Mouse (Mus musculus) kidney, adult 9 months (tissue): Measurements from ENCODE around the gene Tdg.
"Not testable (repeated sequence)": the region's sequence is repeated elsewhere in the genome, so short reads cannot be mapped to it uniquely, and the experiment has no call there.

ENCODE experiments used
- DNase-seq: peaks from one replicate; pipeline ENCODE4 v3.0.0; 2022

Tdg gene

DNA sequence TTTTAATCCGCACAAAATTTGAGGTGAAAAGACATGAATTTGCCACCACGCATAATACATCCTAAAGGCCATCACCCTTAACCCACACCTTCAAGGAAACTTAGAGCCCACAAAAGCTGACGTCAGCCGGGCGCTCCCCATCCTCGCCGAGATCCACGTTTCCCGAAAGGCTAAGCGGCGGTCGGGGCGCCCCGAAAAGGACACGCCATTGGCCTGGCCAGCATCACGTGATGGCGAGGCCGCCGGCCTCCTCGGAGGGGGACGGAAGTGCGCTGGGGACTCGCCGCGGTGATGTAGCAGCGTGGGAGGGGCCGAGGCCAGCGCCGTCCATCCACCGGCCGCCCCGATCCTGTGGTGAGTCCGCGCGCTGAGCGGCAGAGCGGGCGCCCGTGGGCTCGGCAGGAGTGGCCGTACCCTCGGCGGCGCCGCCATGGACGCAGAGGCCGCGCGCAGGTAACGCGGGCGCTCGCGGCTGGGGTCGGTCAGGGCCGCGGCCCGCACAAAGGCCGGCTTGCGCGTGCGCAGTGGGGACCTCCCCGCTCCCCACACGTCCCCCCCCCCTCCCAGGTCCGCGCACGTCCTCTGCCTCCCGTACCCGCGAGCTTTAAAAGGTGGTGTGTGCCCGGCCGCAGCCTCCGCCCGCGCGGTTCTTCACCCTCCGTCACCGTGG is at the start of gene Tdg:
Tdg (plus strand) TSS at position 243 of the 670 bp plus-strand sequence.
- peak; percentile 91 for DNase-seq

DNA sequence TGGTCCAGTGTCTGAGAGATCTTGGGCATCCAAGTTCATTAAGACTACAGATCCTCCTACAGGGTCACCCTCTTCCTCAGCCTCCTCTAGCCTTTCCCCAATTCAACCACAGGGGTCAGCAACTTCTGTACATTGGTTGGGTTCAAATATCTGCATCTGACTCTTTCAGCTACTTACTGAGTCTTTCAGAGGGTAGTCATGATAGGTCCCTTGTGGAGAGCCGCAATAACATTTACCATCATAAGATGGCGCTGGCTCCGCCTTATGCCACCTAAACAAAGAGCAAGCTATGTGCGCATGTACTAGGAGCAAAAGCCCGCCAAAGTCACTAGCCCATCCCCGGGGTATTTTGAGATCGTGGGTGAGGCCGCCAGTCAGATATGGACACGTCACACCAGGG is 40.0 kb upstream of the Tdg start:
- DNase-seq: not testable (repeated sequence)

DNA sequence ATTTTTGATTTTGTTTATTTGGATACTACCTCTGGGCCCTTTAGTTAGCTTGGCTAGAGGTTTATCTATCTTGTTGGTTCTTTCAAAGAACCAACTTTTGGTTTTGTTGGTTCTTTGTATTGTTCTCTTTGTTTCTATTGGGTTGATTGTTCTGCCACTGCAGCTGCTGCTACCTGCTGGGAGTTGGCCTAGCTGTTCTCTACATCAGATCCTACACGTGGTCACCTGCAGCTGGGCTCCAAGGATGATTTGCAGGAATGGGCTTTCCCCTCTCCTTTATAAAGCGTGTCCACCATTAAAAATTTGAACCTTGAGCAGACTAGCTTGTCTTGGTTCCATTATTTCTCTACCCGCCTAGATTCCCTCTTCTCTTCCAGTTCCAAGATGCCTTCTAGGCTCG is 35.2 kb upstream of the Tdg start:
- not testable (repeated sequence) for DNase-seq

DNA sequence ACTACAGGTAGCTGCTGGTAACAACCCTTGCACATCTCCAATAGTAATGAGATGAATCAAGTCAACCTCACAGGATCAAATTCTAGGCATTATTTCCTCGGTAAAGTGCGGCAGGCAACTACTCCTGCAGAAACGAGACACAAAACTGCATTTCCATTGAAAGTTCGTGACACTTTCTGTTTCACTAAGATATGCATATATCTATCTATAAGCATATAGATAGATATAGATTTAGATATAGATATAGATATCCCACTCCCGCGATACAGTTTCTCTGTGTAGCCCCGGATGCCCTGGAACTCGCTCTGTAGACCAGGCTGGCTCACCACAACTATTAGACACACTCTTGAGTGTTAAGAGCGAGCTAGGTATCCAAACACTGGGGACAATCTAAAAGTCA is 7.4 kb upstream of the Tdg start:
- DNase-seq: no peak

DNA sequence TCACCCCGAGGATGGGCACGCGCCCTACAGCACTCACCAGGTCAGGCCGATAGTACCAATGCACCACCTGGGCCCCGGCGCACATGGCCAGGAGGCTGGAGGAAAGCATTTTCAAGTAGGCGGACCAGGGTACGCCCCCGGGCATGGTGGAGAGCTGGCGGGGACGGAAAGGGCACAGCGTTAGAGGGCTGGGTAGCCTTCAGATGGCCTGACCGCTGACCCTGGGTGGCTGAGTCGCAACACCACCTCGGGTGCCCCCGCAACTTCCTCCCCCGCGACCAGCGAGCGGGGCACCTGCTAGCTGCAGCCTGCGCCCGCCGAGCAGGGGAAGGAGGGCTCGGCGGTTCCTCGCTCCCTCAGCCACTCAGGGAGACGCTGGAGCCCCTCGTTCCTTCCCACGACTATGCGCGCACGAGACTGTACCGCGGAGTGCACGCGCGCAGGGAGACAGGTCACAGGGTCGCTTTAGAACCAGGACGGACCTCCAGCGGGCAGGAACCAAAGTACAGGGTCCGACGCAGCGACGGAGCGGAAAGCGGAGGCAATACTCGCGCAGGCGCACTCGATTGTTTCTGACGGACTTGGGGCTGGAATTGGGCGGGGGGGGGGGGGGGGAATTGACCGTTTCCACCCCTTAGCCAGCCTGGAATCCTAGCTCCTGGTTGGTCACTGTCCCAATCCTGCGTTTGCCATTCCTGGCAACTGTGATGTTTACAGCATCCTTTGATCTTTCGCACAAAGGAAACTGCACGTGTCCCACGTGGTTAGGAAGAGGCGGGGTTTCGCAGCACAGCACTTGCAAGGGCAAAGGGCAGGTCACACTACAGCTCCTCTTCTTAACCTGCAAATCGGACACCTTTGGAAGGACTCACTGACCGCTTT is 6.7 kb upstream of the Tdg start, which contains the start of gene 1190007I07Rik:
1190007I07Rik (minus strand) TSS at position 558 of the 882 bp plus-strand sequence.
- peak; percentile 97 for DNase-seq

DNA sequence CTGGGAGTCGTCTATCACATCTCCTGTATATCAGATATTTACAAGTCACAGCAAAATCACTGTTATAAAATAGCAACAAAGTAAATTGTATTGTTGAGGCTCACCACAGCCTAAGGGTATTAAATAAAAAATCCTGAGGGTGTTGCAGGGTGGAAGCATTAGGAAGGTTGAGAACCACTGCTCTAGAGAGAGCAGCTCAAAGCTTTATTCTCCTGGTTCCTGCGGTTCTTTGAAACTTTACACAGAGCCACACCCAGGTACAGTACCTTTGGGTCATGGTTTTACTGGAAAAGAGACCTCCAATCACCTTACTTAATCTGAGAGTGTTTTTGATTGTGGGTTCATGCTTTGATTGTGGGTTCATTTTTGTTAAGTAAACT is 6.1 kb upstream of the Tdg start:
- not testable (repeated sequence) for DNase-seq

DNA sequence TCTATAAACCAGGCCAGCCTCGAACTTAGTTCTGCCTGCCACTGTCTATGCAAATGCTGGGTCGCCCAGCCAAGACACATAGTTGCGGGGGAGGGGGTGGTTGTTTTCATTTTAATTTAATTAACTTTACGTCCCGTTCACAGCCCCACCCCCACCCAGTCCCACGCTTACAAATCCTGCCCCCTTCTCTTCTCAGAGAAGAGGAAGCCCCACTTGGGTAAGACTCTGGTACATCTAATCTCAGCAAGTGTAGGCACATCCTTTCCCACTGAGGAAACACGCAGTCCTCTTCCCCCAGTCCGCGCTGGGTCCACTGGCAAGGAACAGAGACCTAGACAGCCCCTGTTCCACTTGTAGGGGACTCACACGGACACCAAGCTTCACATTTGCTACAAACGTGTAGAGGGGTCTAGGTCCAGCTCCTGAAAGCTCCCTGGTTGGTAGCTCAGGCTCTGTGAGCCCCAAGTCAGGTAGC is 480 bp upstream of the Tdg start:
- peak; percentile 19 for DNase-seq

DNA sequence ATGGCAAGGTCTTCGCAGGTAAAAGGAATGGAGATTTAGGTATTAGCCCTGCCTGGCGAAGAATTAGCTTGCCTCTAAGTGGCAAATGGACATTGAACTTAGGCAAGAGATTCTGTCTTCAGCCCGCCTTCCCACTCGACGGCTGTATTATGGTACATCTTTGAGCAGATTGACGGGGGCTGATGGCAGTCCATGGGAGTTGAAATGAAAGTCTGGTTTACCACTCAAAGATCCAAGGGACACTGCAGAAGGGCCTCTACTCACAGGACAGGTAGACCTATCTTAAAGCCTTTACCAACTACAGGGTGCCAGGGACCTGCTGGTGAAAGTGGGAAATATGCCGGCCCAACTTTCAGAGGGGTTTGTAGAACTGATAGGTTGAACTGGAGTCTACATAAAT is 869 bp downstream of the Tdg start:
- DNase-seq: no peak

DNA sequence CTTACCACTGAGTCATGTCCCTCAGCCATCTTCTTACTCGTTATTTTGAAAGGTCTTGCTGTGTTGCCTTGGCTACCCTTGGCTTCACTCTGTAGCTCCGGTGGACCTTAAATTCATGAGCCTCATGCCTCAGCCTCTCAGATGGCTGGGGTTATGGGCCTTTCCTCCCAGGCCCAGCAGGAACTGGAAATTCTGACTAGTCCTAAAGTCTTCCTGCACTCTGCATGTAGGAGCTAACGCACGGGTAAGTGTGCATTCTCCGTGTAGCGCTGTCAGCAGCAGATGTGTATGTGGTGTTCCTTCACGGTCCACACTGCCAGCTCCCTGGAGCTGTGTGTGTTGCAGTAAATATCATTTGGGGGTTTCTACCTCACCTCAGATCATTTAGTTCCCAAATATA is 1.5 kb downstream of the Tdg start:
- no peak for DNase-seq

DNA sequence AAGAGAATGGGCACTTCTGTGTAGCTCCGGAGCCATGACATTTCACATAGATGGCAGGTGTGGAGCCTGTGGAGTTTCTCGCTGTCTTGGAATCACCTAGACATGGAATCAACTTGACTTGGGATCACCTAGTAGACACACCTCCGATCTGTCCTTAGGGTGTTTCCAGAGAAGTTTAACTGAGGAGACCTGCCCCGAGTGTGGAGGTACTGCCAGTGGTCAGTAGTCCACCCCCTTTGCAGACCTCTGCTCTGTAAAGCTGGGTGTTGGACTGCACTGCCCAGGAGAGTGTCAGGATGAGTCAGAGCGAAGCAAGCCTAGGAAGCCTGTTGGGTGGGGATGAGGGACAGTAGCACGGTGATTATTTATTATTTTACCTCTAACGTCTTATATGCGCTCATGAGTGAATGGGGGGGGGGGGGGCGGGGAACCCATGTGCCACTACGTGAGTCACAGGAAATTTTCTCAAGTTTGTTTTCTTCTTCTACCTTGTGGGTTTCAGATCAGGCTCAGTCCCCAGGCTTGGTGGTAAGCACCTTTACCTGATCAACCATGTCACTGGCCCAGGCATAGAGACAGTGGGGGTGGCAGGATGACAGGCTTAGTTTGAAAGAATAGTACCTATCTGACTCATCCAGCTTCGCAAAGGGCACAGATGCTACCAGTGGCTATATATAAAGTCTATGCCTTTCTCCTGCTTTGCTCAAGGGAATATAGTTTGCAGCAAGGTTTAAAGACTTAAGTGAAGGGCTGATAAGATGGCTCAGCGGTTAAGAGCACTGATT is 3.1 kb downstream of the Tdg start:
- no peak for DNase-seq

DNA sequence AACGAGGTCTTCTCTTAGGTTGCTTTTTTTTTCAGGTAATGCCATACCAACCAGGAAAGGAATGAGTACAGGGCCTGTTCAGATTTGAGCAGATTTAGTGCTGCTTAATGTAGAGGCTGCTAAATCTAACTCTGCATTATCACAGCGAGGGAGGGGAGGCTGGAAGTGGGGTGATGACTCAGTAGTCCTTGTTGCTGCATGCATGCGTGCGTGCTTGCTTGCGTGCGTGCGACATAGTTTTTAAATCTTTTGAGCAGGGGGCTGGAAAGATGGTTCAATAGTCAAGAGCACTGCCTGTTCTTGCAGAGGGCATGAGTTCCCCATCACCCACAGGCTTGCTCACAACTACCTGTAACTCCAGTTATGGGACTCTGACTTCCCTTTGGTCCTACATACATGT is 4.7 kb downstream of the Tdg start:
- no peak for DNase-seq

DNA sequence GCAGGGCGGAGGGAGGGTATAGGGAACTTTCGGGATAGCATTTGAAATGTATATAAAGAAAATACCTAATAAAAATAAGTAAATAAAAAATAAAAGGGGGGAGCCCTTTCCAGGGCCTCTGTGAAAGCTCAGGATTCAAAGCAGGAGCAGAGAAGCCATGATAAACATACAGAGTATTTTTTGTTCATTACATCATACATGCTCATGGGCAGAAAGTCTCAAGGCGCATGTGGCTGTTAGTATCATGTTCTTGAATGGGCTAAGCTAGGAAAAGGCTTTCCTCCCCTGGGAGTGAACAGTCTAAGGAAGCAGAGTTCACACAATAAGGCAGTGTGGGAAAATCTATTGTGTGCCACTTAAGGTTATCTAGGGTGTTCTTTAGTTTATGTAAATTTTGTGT is 6.7 kb downstream of the Tdg start:
- no peak for DNase-seq

DNA sequence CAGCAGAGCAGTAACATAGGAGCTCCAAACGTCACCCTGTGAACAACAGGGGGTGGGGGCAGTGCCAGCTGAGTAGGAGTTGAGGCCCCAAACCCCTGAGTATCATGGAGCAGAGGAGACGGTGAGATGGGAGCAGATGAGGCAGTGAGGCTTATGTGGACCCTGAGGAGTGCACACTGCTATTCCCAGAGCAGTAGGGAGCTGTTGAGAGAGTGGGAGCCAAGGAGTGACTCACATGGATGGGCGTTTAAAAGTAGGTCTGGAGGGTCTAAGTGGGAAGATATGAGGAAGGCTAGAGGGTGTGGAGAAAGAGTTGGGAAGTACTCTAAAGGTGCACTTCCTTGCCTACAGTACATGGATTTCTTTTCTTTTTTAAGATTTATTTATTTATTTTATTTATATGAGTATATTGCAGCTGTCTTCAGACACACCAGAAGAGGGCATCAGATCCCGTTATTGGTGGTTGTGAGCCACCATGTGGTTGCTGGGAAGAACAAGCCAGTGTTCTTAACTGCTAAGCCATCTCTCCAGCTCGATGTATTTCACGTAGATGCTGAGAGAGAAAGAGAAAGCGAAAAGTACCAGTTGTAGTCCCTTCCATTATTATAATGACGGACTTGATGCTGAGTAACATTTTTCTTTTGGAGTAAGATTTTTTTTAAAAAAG is 9.5 kb downstream of the Tdg start:
- no peak for DNase-seq

DNA sequence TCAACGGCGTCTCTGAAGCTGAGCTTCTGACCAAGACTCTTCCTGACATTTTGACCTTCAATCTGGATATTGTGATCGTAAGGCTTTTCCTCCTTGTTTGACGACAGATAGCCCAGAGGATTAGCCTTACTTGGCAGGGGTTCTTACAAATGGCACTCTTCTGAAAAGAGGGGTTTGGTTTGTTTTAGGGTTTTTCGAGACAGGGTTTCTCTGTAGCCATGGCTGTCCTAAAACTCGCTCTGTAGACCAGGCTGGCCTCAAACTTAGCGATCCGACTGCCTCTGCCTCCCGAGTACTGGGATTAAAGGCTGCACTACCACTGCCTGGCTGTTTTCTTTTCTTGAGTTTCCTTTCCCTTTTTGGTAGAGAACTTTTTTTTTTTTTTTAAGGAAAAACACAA is 11.9 kb downstream of the Tdg start:
- DNase-seq: no peak

DNA sequence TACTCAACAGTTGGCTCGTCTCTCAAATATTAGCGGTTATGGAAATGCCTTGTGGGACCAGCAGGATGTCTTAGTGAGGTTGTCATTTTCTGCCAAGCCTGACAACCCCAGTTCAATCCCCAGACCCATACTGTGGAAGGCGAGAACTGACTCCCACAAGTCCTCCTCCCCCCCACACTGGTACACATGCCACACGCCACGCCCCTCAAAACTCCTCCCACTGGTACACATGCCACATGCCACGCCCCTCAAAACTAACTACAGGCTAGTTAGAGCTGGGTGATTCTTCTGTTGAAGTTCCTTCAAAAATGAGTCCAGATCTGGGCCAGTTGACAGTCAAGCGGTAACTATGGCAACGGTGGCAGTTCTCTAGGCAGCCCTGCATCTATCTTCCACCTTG is 16.5 kb downstream of the Tdg start:
- DNase-seq: no peak

DNA sequence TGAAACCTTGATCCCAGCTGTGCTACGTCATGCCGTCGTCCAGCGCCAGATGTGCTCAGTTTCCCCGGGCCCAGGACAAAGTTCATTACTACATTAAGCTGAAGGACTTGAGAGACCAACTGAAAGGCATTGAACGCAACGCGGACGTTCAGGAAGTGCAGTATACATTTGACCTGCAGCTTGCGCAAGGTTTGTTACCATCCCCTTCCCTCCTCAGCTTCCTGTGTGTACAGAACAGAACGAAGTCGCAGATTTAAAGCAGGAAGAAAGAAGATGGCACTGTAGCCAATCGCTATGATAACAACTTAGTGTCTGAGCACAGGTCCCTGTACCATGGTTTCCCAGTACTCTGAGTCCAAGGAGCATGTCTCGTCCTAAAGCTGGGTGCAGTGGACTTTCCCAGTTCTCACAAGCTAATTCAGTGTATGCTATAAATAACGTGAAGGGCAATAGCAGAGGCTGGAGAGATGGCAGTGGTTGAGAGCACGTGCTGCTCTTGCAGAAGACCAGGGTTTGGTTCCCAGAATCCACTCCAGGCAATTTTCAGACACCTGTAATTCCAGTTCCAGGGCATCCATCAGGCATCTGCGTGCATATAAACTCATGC is 17.7 kb downstream of the Tdg start:
- no peak for DNase-seq

DNA sequence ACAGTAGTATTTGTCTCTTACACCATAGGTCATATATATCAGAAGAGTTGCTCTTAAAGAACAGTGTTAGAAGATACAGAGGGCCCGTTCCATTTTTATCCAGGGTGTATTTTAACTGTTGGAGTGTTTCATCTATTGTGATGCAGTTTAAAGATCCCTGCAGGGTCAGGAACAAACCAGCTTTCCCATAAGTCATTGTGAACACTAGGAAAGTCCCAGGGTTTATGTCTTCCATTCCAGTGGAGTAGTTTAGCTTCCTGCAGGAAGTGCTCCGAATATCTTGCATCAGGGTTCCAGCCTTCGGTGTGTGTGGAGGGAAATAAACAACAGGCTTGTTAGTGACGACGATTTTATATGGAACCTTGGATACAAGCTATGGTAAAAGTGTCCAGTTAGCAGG is 21.6 kb downstream of the Tdg start:
- DNase-seq: no peak

DNA sequence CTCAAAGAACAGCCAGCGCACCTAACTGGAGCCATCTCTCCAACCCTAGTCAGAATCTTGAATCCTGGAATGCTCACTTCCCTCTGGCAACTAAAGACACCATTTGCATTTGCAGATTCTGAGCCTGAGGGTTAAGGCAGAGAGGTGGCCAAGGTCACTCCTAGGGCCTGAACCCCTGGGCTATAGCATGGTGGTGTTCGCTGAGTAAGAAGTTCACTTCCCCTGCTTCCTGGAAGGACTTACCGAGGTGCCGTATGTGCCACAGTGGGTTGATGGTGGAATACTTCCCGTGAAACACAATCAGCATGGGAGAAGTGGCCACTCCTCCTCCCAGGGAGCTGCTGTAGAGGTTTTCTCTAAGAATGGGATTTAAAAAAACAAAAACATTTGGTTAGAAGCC is 23.0 kb downstream of the Tdg start:
- no peak for DNase-seq

DNA sequence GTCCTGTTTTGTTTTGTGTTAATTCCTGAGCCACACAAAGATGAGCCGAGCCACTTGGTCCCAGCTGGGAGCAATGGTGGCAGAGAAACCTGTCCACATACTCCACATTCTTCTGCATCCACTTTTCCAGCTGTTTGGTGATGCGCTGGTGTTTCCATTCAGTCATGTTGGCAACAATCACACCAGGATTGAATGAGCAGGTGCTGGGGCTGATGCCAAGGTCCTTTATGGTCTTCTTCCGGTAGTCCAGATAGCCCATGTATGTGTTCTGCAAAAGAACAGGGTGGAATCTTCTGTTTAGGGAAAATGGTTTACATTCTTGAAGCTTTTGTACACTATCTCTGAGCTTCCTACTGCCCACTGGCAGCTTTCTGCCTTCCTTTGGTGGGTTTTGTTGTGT is 25.0 kb downstream of the Tdg start:
- DNase-seq: no peak

DNA sequence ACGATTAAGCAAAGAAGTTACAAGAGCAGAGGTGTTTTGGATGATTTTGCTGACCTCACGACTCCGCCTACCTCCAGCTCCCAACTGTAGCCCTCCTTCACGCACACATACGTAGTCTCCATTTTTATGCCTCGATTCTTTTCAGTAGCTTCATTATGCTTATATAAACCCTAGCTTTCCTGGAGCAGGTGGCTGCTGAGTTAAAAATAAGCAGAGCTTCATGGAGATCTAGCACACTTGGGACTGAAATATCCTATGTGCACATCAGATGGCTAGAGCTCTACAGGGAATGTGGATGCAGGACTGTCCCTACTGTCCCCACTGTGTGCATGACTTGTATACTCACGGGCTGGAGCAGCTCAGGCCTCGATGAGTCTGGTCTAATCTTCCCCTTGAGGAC is 32.2 kb downstream of the Tdg start:
- no peak for DNase-seq

DNA sequence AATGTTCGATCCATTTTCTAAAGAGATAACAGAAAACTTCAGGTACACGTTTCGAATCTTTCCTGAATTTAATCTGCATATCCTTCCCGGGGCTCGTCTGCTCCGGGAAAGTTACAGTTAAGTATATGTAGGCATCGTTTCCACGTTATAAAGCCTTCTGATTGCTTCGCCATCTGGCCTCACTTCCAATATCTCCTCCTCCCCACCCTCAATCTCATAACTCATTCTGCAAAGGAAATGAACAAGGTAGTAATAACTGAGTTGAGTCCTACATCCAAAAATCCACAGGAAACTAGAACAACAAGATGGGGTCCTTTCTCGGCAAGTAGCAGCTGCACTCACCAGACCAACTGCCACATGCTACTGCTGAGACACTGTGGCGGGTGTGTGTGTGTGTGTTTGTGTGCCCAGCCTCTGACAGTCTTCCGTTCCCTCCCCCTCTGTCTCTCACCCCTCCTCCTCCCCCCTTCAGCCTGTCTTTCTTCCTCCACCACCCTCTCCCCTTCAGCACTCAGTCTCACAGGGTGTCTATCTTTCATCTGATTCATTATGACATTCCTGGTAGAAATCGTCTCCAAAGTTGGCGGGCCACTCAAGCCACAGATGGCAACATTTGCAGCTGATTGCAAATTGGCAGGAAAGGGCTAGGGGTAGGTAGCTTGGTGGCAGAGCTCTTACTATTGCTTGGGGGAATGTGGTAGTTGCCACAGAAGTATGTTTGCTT is 32.8 kb downstream of the Tdg start:
- no peak for DNase-seq

DNA sequence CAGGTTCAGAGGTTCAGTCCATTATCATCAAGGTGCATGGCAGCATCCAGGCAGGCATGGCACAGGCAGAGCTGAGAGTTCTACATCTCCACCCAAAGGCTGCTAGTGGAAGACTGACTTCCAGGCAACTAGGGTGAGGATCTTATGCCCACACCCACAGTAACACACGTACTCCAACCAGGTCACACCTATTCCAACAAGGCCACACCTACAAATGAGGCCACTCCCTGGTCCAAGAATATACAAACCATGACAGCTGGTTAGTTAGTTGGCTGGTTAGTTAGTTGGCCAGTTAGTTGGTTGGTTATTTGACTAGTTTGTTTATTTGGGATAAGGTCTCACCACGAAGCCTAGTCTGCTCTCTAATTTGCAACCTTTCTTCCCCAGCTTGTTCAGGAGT is 33.7 kb downstream of the Tdg start:
- DNase-seq: no peak
